Mouse (Mus musculus): ENCODE results near the gene Arhgef2. TPM values are rescaled to one million over a fixed set of nuclear protein-coding genes. Genes with fewer than 3 reads are reported as not detected.

Arhgef2 gene
- total RNA-seq, 2 experiments from 2014 or later: 161 to 166 TPM

DNA sequence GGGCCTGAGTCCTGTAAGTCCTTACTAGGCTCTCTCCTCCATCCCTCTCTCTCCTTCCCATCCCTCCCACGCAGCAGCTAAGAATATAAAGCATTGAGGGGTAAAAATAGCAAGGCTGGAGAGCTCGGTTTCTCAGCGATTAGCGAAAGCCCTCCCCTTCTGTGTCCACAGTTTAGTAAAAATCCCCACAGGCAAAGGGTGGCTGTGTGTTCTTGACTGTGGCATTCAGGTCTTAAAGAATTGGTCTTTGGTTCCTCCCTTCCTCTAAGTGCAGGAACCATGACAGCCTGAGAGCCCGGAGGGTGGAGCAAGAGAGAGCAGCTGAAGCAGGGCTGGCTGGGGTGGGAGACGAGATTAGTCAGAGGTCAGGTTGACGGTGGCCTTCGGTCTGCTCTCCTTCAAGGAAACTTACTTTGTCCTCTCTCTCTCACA lies 30.8 kb downstream of the Arhgef2 start:
- DNase-seq (ENCODE audit: low spot score in 2 of 2): no peak

DNA sequence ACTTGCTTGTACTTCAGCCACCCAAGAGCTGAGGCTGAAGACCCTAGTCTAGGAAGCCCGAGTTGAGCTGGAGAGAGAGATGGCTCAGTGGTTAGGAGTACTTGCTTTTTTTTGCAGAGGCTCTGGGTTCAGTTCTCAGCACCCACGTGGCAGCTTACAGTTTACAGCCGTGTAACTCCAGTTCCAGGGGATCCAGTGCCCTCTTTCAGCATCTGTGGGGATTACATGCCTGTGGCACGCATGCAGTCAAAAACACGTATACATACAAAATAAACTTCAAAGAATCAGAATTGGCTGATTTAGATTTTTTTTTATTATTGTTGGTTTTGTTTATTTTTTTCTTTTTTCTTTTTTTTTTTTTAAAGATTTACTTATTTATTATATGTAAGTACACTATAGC lies 31.4 kb downstream of the Arhgef2 start:
- no peak for DNase-seq (ENCODE audit: low spot score in 2 of 2)

DNA sequence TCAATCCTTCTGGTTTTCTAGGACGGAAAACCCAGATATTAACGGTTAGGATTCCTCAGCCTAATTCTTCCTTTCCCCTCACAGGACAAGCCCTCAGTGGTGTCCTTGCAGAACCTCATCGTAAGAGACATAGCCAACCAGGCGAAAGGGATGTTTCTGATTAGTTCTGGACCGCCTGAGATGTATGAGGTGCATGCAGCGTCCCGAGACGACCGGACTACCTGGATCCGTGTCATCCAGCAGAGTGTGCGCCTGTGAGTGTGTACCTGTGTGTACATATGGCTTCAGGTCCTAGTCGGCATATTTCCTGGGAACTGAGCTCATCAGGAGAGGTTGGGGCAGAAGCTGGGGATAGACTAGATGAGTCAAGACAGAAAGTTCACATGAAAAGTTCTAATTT lies 33.5 kb downstream of the Arhgef2 start:
- DNase-seq (ENCODE audit: low spot score in 2 of 2): no peak

DNA sequence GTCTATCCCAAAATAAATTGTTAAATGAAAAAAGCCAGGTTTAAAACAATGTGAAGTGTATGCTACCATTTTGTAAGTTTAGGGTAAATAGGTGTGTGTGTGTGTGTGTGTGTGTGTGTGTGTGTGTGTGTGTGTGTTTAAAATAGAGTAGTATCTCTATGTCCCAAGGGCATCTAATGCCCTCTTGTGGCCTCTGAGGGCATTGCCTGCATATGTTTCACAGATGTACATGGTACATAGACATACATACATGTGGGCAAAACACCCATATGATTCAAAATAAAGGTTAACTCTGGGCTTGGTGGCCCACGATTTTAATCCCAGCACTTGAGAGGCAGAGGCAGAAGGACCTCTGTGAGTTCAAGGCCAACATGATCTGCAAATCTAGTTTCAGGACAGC lies 34.9 kb downstream of the Arhgef2 start:
- DNase-seq (ENCODE audit: low spot score in 2 of 2): no peak

DNA sequence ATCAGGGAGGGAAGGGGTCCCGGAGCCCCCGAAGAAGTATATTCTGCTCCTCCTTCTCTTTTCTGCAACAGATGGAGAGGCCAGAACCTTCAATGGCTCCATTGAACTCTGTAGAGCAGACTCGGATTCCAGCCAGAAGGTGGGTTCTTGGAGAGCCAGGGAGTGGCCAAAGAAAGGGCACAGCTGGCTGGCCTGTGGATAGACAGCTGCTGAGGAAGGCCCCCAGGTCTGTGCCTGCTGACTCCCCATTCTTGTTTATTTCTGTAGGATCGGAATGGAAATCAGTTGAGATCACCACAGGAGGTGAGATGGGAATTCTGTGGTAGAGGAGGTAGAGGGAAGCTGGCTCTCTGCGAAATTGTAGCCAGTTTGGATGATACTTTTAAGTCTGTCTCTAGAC lies 37.3 kb downstream of the Arhgef2 start:
- DNase-seq (ENCODE audit: low spot score in 2 of 2): no peak

DNA sequence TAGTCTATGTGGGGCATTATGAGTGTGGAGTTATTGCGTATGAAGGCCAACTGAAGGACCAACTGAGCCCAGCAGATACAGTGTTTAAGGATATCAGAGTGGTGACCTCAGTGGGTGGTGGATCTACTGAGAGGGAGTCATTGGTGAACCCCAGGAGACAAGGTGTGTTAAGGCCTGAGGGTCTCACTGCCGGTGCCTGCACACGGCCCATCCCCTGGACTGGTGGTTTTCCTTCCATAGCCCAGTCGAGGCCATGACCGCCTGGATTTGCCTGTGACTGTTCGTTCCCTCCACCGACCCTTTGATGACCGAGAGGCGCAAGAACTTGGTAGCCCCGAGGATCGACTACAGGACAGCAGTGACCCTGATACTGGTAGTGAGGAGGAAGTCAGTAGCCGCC lies 40.2 kb downstream of the Arhgef2 start:
- no peak for DNase-seq (ENCODE audit: low spot score in 2 of 2)

DNA sequence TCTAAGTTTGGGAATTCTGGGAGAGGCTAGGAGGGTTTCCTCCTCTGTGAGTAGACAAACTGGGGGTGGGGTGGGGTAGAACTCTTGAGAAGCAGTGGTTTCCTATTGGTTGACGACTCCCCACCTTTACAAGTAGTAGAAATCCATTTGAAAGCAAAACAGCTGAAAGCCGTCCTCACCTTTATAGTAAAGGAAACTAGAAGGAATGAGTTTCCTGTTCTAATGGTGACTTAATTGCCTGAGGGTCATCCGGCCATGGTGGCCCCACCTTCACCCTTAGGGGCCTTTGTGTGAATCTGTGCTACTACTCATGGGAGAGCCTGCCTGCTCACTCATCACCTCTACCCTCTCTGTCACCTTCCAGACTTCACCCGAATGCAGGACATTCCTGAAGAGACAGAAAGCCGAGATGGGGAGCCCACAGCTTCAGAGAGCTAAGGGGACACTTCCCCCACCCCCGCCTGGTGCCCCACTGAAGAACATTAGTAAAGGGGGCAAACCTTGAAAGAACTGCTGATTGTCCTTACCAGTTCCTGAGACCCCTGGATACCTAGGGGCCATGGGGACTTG lies 40.7 kb downstream of the Arhgef2 start:
- no peak for DNase-seq (ENCODE audit: low spot score in 2 of 2)

DNA sequence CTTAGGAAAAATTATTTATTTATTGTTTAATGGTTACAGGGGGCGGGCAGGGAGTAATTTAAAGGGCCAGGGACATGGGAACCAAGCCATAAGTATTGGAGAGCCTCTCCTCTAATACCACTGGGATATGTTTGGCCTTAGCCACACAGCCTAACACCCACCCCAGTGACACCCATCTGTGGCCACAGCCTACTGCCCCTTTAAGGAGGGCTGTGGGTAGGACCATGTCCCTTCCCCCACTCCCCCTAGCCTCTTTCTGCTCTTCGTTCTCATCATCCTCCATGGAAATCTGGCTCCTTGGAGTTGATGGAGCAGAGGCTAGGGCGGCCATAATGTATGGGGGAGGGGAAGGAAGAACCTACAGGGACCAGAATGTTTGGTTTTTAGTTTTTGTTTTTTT lies 41.3 kb downstream of the Arhgef2 start:
- DNase-seq (ENCODE audit: low spot score in 2 of 2): no peak

DNA sequence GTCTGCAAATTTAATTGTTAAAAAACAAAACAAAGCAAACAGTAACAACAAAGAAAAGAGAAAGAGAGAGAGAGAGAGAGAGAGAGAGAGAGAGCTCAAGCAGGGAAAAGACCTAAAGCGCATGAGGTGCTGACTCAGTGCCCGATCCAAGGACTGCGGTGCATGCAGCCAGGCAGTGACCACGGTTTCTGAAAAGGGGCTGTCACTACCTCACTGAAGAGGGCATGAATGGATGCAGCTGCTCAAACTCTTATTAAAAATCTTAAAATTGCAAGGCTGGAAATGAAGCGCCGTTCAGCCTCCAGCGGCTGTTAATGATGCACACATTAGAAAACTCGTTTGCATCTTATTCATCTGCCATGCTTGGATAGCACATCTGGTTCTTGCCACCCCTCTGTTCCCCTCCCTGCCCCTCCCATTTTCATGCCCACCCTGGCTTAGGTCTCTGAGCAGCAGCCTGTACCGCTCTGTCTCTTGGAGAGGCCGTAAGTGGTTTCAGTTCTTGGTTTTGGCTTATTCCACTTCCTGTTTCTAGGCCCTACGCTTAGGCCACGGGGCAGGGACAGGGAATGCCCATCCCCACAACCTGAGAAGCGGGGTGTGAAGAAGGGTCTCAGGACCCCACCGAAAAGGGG lies 42.1 kb downstream of the Arhgef2 start:
- no peak for DNase-seq (ENCODE audit: low spot score in 2 of 2)

DNA sequence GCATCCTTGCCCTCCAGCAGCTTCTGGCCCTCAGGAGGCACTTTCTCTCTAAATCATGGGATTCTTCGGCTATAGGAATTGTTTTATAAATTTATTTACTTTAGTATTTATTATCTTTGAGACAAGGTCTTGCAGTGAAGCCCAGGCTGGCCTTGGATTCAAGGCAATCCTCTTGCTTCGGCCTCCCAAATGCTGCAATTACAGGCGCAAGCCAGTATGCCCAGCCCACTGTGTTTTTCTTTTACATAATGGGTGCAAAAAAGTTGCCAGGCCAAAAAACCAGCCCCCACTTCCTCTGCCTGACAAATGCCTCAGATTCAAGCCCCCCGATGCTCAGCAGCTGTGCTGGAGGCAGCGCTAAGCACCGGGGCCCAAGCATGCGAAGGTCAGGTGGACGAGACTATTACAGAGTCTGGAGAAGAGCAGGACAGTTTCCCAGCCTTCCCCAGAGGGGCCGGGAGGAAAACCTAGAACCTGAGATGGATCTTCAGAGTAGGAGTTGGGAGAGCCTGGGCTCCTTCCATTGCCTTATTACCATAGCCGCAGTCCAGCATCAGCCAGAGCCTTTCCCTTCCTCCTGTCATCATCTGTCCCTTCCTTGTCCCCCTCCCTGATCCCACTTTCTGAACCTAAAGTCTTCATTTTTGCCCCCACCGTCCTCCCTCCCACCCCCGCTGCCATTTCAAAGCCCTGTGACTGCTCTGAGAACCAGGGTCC lies 42.8 kb downstream of the Arhgef2 start:
- DNase-seq (ENCODE audit: low spot score in 2 of 2): no peak

DNA sequence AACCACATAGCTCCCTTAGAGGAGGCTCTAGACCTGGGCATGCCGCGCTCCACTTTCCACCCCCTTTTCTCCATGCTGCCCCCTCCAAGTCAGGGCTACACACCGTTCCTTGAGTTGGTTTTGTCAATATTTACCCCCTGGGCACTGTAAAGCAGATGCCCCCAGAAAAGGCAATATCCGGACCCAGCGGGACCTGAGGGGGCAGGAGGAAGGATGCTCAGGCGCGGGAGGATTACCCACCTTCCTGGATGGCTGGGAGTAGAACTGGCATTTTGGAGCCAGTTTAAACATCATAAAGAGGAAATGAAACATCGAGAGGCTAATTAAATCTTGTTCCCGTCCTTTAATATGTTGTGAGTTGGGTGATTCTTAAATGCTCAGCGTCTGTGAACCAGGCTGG lies 43.4 kb downstream of the Arhgef2 start:
- DNase-seq (ENCODE audit: low spot score in 2 of 2): no peak

DNA sequence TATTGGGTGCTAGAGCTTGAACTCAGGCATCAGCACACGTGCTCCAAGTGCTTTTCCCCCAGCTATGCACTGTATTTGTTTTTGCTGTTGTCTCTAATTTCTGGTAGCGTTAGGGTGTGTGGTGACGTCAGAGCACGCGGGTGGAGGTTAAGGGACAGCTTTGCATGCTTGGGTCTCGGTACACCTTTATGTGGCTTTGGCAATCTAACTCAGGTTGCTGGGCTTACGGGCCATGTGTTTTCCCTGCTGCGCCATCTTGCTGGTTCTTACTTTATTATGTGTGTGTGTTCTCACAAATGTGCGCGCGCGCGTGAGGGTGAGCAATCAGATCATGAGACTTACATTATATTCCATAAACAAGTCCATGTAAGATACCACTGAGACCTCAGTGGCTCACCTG lies 44.2 kb downstream of the Arhgef2 start:
- DNase-seq (ENCODE audit: low spot score in 2 of 2): no peak

DNA sequence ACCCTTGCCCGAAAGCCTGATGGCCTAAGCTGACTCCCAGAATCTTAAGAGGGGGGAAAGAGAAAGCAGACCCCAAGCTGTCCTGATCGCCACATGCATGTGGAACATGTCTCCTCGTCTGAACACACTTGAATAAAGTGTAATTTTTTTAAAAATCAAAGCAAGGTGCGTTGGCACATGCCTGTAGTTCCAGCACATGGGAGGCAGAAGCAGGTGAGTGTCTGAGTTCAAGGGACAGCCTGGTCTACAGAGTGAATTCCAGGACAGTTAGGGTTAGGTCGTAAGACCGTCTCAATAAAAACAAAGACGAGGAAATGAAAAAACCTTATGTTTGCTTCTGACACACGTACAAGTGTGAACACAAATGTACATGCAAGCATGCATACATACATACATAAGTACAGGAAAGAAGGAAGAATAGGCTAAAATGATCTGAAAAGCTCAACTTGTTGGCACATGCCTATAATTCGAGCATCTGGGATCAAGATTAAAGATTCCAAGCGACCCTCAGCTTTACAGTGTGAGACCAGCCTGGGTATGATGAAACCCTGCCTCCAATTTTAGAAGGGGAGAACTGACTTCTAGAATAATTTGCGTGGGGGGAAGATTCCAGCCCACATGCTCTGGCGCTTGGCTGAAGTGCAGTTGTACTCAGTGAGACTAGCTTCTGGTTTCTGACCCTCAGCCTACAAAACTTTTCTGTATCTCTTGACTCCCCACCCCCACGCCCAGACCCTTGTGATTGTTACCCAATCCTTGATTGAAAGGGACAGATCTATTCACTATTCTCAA lies 45.1 kb downstream of the Arhgef2 start:
- DNase-seq (ENCODE audit: low spot score in 2 of 2): no peak

DNA sequence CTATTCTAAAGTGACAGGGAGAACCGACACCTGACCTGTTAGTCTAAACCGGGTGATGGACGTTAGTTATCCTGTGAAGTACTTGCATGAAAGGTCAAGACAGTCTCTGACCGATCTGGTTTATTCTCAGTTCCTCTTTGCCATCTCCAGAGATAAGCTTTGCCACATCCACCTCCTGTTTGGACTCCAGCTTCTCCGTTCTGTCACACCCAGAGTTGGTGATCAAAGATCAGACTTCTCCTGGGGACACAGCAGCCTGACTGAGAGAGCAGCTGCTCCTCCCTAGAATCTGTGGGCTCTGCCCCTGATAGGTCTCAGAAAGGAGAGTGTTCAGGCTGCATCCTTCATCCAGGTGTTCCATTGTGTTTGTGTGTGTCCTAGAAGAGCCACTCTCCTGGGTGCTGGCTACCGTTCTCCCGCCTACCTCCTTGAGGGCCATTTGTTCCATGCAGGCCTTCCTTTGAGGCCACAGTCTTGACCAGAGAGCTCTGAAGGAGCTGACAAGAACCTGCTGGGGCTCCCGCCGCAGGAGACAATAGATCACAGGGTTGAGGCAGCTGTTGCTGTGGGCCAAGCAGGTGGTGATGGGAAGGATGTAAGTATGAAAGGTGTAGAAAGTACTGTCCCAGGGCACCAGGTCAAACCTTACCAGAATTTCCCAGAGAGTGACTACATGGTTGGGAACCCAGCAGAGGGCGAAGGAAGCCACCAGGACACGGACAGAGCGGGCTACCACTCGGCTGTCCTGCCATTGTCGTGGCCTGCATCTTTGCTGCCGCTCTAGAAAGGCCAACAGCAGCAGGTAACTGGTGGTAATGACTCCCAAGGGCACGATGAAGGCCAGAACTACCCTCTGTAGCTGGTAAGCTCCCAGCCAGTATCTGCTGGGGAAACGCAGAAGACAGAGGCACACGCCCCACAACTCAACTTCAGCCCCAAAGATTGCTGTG lies 46.2 kb downstream of the Arhgef2 start:
- no peak for DNase-seq (ENCODE audit: low spot score in 2 of 2)

DNA sequence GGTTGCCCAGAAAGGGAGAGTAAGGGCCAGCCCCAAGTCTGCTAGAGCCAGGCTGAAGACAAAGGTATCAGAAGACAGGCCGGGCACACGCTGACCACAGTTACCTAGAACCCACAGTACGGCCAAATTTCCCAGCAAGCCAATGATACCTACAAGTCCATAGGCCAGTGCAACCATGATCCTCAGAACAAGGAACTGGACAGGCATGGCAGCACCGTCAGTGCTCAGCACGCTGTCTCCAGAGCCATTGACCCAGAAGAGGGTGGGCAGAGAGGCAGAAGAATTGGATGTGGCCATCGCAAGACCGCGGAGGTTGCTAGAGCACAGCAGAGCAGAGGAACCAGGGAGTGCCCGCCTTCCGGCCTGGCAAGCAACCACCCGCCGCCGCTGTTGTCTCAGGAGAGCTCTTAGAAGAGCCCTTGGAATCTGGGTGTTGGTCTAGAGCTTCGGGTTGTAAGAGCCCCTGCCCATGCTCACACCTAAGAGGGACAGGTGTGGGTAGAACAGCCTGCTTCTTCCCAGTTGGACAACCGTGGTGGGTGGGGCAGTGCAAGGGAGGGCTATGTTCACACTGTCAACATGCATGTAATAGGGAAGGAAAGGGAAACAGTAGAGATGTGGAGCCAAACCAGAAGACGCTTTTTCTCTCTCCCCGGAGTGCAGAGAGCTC lies 47.2 kb downstream of the Arhgef2 start, which contains the start of gene Rxfp4:
Rxfp4 (minus strand) TSS at position 297 of the 670 bp plus-strand sequence.
- no peak for DNase-seq (ENCODE audit: low spot score in 2 of 2)

DNA sequence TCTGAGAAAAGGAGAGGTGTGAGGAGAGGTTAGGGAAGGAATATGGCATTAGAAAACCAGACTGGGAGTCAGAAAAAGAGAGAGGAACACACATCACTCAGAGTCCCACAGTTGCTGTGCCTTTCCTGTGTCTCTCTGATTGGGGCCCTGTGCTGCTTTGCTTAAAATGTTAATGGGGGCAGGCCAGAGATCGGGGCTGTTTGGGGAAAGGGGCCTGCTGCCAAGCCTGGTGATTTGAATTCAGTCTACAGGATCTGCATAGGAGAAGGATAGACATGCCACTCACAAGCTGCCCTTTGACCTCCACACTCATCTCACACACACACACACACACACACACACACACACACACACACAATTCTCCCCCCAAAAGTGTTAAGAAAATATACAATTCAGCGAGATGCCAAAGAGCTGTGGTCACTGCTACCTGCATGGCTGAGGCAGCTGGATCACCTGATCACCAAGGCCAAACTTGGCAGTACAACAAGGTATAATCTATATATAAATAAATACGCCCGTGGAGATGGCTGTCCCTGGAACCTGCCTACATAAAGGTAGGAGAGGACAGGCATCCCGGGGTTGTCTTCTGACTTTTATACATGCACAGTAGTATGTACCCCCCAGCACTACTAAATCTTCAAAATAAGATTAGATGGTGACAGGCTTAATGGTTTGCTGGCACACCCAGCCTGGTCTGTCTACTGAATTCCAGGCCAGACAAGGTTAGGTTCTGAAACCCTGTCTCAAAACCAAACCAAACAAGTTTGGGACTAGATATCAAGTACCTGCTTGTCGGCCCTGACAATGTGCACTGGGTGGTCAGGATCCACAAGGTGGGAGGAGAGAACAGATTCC lies 48.0 kb downstream of the Arhgef2 start:
- no peak for DNase-seq (ENCODE audit: low spot score in 2 of 2)

DNA sequence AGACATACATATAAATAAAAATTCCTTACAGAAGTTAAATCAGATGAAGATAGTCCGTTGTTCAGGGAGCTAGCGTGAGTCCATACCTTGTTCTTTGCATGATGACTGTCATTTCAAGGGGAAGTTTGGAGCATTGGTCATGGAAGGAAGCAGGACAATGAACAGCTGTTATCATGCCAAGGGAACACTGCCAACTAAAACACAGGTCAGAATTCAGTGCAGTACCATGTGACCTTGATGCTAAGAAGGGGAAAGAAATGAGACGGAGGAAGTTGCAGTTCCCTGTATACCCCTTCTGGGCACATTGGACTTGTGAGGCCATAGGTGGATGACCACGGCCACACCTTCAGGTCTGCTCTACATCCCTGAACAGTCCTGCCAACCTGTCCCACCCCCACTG lies 48.9 kb downstream of the Arhgef2 start:
- DNase-seq (ENCODE audit: low spot score in 2 of 2): no peak

DNA sequence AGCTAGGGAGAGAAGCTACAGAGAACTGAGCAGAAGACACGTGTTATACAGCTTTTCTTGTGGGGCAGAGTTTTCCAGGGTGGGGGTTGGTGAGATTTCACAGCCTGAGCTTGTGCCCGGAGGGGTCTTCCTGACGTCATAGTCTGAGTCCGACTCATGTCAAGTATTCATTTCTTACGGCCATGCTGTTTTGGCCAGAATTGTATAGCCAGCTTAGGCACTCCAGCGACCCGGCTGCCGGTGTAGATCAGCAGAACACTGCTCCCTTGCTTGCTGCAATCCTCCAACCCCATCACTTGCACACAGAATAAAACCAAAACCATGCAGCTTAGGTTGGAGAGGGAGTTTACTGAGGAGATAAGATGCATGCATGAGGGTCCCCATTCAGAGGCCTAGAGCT lies 49.9 kb downstream of the Arhgef2 start:
- DNase-seq (ENCODE audit: low spot score in 2 of 2): no peak

DNA sequence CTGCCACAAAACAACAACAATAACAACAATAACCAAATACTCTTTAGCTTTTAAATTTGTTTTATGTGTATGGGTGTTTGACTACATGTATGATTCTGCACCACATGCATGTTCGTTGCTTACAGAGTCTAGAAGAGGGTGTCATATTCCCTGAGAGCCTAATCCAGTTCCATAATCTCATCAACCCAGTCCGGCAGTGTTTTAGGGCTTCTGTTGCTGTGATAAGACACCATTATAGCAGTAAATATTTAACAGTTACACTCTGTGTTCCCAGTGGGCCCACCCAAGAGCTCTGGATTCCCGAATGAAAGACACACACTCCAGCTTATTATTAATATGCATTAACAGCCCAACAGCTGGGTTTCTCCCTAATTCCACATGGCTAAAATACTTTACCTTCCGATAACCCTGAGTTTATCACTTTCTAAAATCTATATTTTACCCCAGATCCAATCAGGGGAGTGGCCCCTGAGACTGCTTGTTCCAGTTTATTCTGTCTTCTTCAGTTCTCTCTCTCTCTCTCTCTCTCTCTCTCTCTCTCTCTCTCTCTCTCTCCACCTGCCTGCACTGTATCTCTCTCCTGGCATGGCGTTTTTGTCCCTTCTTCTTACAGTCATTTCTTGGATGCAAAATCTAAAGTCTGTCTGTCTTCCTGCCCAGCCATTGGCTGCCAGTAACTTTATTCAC lies 52.8 kb downstream of the Arhgef2 start:
- no peak for DNase-seq (ENCODE audit: low spot score in 2 of 2)

Data from gastrocnemius, postnatal 4 days (tissue).